Mouse (Mus musculus) MEL (cell line): ENCODE measurements around the gene Ankmy1. TPM values are rescaled to one million over a fixed set of nuclear protein-coding genes. Genes with fewer than 3 reads are reported as not detected.
A peak's percentile ranks its signal among the peaks of the same experiment; 100 is the strongest.

Experiments used
- DNase-seq: peaks from one replicate; pipeline ENCODE4 v3.0.0; 2011; ENCODE audit warnings: low read depth, low spot score
- H3K27ac ChIP-seq: 2 replicates; pipeline ENCODE4 v1.5.1; 2012; ENCODE audit warnings: low read depth, mild to moderate bottlenecking, control low read depth, low read length, moderate library complexity; ENCODE audit not compliant: control insufficient read depth
- H3K27me3 ChIP-seq, 2 experiments: fragments of 150-350 bp in 1 of 2; sonication (generic) in 1 of 2; 2 replicates each; pipeline ENCODE4 v1.6.1; 2012; ENCODE audit warnings: low read length in 2 of 2, mild to moderate bottlenecking in 2 of 2, improper control_type of control experiment in 1 of 2, moderate library complexity in 1 of 2; ENCODE audit not compliant: insufficient read depth in 2 of 2, control insufficient read depth in 1 of 2
- H3K36me3 ChIP-seq, 2 experiments: 2 replicates each; pipeline ENCODE4 v1.6.1; 2012 to 2014; ENCODE audit warnings: low read length in 2 of 2, improper control_type of control experiment in 1 of 2, inconsistent platforms in 1 of 2, mild to moderate bottlenecking in 1 of 2; ENCODE audit not compliant: insufficient read depth in 2 of 2, control insufficient read depth in 1 of 2
- H3K4me1 ChIP-seq, 2 experiments: fragments of 150-350 bp in 1 of 2; sonication (generic) in 1 of 2; 2 replicates each; pipeline ENCODE4 v1.6.1; 2012; ENCODE audit warnings: low read length in 2 of 2, improper control_type of control experiment in 1 of 2, mild to moderate bottlenecking in 1 of 2; ENCODE audit not compliant: insufficient read depth in 2 of 2, control insufficient read depth in 1 of 2
- H3K4me3 ChIP-seq, 2 experiments: fragments of 150-350 bp in 1 of 2; sonication (generic) in 1 of 2; 2 replicates each; pipeline ENCODE4 v1.5.1; 2012; ENCODE audit warnings: low read depth in 2 of 2, low read length in 2 of 2, mild to moderate bottlenecking in 2 of 2, moderate library complexity in 2 of 2, control low read depth in 1 of 2, improper control_type of control experiment in 1 of 2; ENCODE audit not compliant: control insufficient read depth in 1 of 2, insufficient read depth in 1 of 2
- H3K79me2 ChIP-seq: 2 replicates; pipeline ENCODE4 v1.6.1; 2012; ENCODE audit warnings: mild to moderate bottlenecking, low read length, moderate library complexity; ENCODE audit not compliant: control insufficient read depth, poor library complexity, insufficient read depth
- H3K9ac ChIP-seq: 2 replicates; pipeline ENCODE4 v1.6.1; 2012; ENCODE audit warnings: low read depth, mild to moderate bottlenecking, control low read depth, low read length, moderate library complexity; ENCODE audit not compliant: control insufficient read depth, poor library complexity, severe bottlenecking
- H3K9me3 ChIP-seq: fragments of 150-350 bp; sonication (generic); replicated peaks from 2 replicates; pipeline ENCODE4 v1.6.1; 2012; ENCODE audit warnings: mild to moderate bottlenecking, low read length, improper control_type of control experiment, moderate library complexity; ENCODE audit not compliant: insufficient read depth
- E2F4 ChIP-seq: IDR thresholded peaks from 2 replicates; pipeline ENCODE4 v1.6.1; 2011; ENCODE audit warnings: low read depth, low read length, improper control_type of control experiment, borderline replicate concordance
- ELF1 ChIP-seq: IDR thresholded peaks from 2 replicates; pipeline ENCODE4 v1.6.1; 2014; ENCODE audit warnings: low read depth, mild to moderate bottlenecking, inconsistent platforms, low read length, improper control_type of control experiment, moderate library complexity
- EP300 ChIP-seq, 2 experiments: IDR thresholded peaks; 2 replicates each; pipeline ENCODE4 v1.6.1; 2011; ENCODE audit warnings: improper control_type of control experiment in 2 of 2, low read length in 2 of 2, low read depth in 1 of 2, mild to moderate bottlenecking in 1 of 2
- ETS1 ChIP-seq: IDR thresholded peaks from 2 replicates; pipeline ENCODE4 v1.6.1; 2012; ENCODE audit warnings: low read depth, mild to moderate bottlenecking, inconsistent platforms, low read length, improper control_type of control experiment, moderate library complexity
- HCFC1 ChIP-seq: IDR thresholded peaks from 2 replicates; pipeline ENCODE4 v1.6.1; 2012; ENCODE audit warnings: low read depth, mild to moderate bottlenecking, inconsistent platforms, low read length, improper control_type of control experiment, moderate library complexity
- MEF2A ChIP-seq: IDR thresholded peaks from 2 replicates; pipeline ENCODE4 v1.6.1; 2014; ENCODE audit warnings: low read depth, mild to moderate bottlenecking, inconsistent platforms, low read length, improper control_type of control experiment; ENCODE audit not compliant: poor library complexity, insufficient replicate concordance, severe bottlenecking; ENCODE audit errors: extremely low read depth
- MYB ChIP-seq: IDR thresholded peaks from 2 replicates; pipeline ENCODE4 v1.6.1; 2011; ENCODE audit warnings: mild to moderate bottlenecking, low read depth, low read length, improper control_type of control experiment
- MYC ChIP-seq: IDR thresholded peaks from 2 replicates; pipeline ENCODE4 v1.6.1; 2011; ENCODE audit warnings: low read depth, mild to moderate bottlenecking, low read length, improper control_type of control experiment, moderate library complexity
- NELFE ChIP-seq: IDR thresholded peaks from 2 replicates; pipeline ENCODE4 v1.6.1; 2011; ENCODE audit warnings: low read depth, low read length, improper control_type of control experiment
- NRF1 ChIP-seq: IDR thresholded peaks from 2 replicates; pipeline ENCODE4 v1.6.1; 2014; ENCODE audit warnings: low read depth, mild to moderate bottlenecking, inconsistent platforms, low read length, improper control_type of control experiment, moderate library complexity; ENCODE audit not compliant: poor library complexity, insufficient read depth, severe bottlenecking
- RAD21 ChIP-seq: IDR thresholded peaks from 2 replicates; pipeline ENCODE4 v1.6.1; 2011; ENCODE audit warnings: mild to moderate bottlenecking, low read depth, low read length, improper control_type of control experiment
- RCOR1 ChIP-seq: IDR thresholded peaks from 2 replicates; pipeline ENCODE4 v1.6.1; 2012; ENCODE audit warnings: low read depth, mild to moderate bottlenecking, inconsistent platforms, low read length, improper control_type of control experiment
- SIN3A ChIP-seq: IDR thresholded peaks from 2 replicates; pipeline ENCODE4 v1.6.1; 2012; ENCODE audit warnings: low read length, improper control_type of control experiment, inconsistent platforms
- TBP ChIP-seq: IDR thresholded peaks from 2 replicates; pipeline ENCODE4 v1.8.0; 2011; ENCODE audit warnings: low read depth, low read length, improper control_type of control experiment
- TCF12 ChIP-seq: IDR thresholded peaks from 2 replicates; pipeline ENCODE4 v1.6.1; 2014; ENCODE audit warnings: low read depth, mild to moderate bottlenecking, inconsistent platforms, low read length, improper control_type of control experiment, moderate library complexity
- USF1 ChIP-seq: IDR thresholded peaks from 2 replicates; pipeline ENCODE4 v1.6.1; 2014; ENCODE audit warnings: low read depth, mild to moderate bottlenecking, inconsistent platforms, low read length, improper control_type of control experiment, moderate library complexity
- ZMIZ1 ChIP-seq: IDR thresholded peaks from 2 replicates; pipeline ENCODE4 v1.6.1; 2012; ENCODE audit warnings: low read depth, mild to moderate bottlenecking, inconsistent platforms, low read length, improper control_type of control experiment, moderate library complexity
- polyA plus RNA-seq, 2 experiments: library from polyadenylated mRNA; stranded (reverse) in 1 of 2; unstranded in 1 of 2; fragments of >175 nt in 1 of 2; fragments of >200 nt in 1 of 2; gene quantifications; 2 replicates each; pipeline versions ENCODE4 v1.2.1 to v1.2.4; 2012; ENCODE audit warnings: low replicate concordance in 2 of 2, low read depth in 1 of 2; ENCODE audit not compliant: insufficient read length in 2 of 2, insufficient read depth in 1 of 2, missing spikeins in 1 of 2
- total RNA-seq: library from RNA; depleted of rRNA; stranded (reverse); fragments of 300-350 nt; gene quantifications from 2 replicates; pipeline ENCODE4 v1.2.3, GENCODE M21; 2012; rRNA removed

Gene Ankmy1
- 0.07 TPM in 1 of 2 replicates, not detected in the other for total RNA-seq
- under 1 TPM in 1 of 2 experiments, not detected in 1; 0.08 TPM for polyA plus RNA-seq

DNA sequence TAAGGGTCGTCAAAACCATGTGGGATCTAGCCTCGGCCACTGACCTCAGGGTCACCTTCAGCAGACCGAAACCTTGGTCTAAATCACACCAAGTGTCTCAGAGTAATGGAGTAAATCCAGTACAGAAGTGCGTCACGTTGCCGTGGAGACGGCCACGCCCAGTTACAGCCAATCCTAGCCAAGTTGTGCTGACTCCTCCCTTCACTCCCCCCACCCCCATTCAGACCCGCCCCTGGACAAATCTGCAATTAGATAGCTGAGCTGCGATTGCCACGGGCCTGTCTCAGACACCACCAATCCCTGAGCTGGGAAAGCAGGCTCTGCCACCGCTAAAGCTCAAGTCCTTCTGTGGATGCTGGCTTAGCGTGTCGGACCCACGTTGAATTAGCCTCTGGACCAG, at the start of gene Ankmy1:
TSS of gene Ankmy1 (minus strand) at position 121 of the 400 bp plus-strand sequence.
- Histone ChIP-seq H3K9me3 (no peaks in the 10 kb centered on the region), H3K9ac (no peak within 1 kb of the TSS), H3K79me2 (peaks cover 5% of the 10 kb centered on the region; the same call in 1 of the 2 replicates), H3K4me3 (no peak within 1 kb of the TSS), H3K4me1 (peaks cover 0 to 4% of the 10 kb centered on the region in 2 experiments; a peak in 2 of 4 replicates), H3K36me3 (peaks cover 0 to 5% of the 10 kb centered on the region in 2 experiments; a peak in 2 of 4 replicates), H3K27me3 (peaks cover 14 to 16% of the 10 kb centered on the region in 2 experiments), H3K27ac (no peak within 1 kb of the TSS)
- no peak for TF ChIP-seq NRF1
- TF ChIP-seq TBP, result no peak
- no peak for TF ChIP-seq NELFE
- peak; percentile 39 for DNase-seq

GRCm38 (mm10) chr1:92950607-92951006, 47.9 kb upstream of the Ankmy1 start, which contains the start of gene Gpr35:
Gpr35 (plus strand) TSS chr1:92950865.
- DNase-seq, result no peak
- Histone ChIP-seq H3K4me3 (no peak within 1 kb of the TSS), H3K27ac (no peak within 1 kb of the TSS)
- TF ChIP-seq E2F4 (no peak), TBP (no peak), RCOR1 (no peak), EP300 (IDR thresholded peaks at IDR 0.05; ENCODE audit: low read depth in 1 of 2, low read length in 2 of 2) (no peak), ZMIZ1 (no peak), ETS1 (no peak), MYB (no peak), ELF1 (no peak), SIN3A (no peak), TCF12 (no peak), RAD21 (no peak), USF1 (no peak), MEF2A (no peak), HCFC1 (no peak), MYC (no peak), NELFE (no peak)
- TF ChIP-seq, all 39 proteins: peak for 0
- Histone ChIP-seq H3K27me3 (no peaks in the 10 kb centered on the region), H3K36me3 (no peaks in the 10 kb centered on the region), H3K4me1 (no peaks in the 10 kb centered on the region), H3K79me2 (no peaks in the 10 kb centered on the region), H3K9me3 (no peaks in the 10 kb centered on the region), H3K9ac (no peak within 1 kb of the TSS)
